Mouse (Mus musculus) testis, postnatal 14 days (tissue): ENCODE measurements around the gene 1700011L22Rik.
A peak's percentile ranks its signal among the peaks of the same experiment; 100 is the strongest.

Experiments used
- DNase-seq: peaks from one replicate; pipeline ENCODE4 v3.0.0; 2021; ENCODE audit warnings: low spot score

1700011L22Rik gene

GRCm38 (mm10) chr8:79248470-79248869, at the start of gene 1700011L22Rik:
1700011L22Rik (minus strand) TSS chr8:79248570.
- no peak for DNase-seq

- peak; percentile 41 for DNase-seq
Measured at GRCm38 (mm10) chr8:79297763-79298162, 49.4 kb upstream of the 1700011L22Rik start.

DNA sequence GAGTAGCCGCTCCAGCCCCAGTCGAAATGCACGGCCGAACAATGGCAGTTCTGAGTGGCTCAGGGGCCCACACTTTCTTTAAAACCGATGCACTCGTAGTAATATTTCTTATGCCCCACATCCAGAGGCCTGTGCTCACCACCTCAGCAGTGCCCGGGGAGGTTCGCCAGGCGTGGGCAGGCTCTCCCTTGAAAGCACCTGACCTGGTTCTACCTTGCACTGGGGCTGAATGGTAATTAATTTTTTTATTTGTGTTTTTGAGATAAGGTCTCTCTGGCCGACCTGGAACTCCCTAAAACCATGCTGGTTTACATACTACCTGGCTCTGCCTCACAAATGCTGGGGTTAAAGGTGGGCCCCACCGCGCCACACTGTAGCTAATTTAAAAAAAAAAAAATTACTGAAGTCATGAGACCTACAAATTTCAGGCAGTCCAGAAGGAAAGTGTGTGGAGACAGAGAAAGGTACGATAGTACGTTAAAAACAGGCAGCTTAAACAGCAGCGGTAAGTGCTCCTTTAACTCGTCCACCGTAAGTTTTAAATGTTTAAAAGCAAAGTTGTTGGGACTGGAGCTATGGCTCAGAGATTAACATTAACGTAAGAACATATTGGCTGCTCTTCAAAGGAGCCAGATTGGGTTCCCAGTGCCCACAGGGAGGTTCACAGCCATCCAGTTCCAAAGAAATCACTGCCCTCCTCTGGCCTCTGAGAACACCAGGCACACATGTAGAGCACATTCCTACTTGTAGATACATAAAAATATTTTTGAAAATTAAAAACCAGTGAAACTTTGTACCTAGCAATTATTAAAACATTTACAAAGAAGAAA, 47.1 kb upstream of the 1700011L22Rik start:
- DNase-seq, result no peak

GRCm38 (mm10) chr8:79294610-79295275, 46.4 kb upstream of the 1700011L22Rik start, which contains the start of gene Mmaa:
Mmaa (minus strand) TSS chr8:79294937.
- peak; percentile 98 for DNase-seq

DNA sequence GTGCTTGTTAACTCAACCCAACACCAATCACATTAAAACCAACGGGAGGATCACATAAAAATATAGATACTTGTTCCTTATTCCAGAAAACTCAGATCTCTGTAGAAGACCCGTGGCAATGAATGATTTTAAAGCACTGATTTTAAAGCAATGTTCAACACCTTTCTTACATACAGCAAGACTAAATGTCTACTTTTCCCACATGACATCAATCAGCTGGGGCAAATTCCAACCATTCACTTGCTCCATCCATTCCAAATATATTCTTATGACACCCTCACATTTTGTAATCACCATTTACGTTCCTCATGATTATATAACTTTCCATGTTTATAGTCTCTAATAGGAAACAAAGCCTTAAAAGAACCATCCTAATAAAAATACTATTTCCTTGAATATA, 45.5 kb upstream of the 1700011L22Rik start:
- DNase-seq, result no peak

GRCm38 (mm10) chr8:79292712-79293264, 44.4 kb upstream of the 1700011L22Rik start:
- DNase-seq, result no peak

DNA sequence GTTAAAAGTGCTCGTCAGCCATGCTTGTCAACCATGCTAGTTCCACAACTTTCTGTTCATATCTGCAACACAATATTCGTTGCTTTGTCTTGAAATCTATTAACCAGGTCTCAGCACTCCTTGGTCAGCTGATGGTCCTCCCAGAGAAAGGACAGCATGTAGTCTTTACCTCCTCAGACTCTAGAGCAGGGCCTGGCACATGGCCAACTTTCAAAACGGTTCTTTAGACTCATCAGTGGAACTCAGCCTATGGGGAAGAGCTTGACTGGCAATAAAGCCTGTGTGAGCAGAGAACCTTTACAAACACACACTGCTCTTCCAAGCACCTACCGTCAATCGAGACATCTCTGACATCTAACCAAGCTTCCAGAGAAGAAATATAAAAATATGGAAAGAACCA, 41.2 kb upstream of the 1700011L22Rik start:
- DNase-seq, result no peak

- no peak for DNase-seq
Measured at GRCm38 (mm10) chr8:79288681-79289080, 40.3 kb upstream of the 1700011L22Rik start.

DNA sequence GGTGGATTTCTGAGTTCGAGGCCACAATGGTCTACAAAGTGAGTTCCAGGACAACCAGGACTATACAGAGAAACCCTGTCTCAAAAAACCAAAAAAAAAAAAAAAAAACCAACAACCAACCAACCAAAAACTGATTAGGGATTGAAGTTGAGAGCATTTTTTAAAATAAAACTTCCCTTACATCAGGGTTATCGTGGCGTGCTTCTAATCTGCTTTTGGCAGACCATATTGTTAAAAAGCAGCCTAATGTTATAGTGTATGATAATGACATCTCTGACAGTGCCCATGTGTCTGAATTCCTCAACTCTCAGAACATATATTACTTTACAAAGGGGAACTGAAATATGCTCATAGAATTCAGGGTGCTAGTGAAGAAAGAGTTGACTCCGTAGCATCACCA, 39.9 kb upstream of the 1700011L22Rik start:
- no peak for DNase-seq

DNA sequence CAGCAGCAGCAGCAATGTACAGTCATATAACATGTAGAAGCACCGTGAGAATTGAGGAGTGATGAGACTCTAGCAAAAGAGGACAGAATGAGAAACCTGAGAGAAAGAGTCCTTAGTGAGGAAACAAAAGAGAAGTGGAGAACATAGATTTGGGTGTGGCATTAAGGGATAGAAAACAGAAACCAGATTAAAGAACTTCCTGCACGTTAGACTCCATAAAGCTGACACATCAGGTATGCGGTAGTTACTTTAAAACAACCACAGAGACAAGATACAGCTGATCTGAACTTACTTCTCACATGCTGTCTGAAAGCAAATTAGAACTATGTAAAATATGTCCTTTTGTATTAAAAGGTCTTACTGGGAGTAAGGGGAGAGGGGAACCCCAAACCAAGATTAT, 38.1 kb upstream of the 1700011L22Rik start:
- no peak for DNase-seq

DNA sequence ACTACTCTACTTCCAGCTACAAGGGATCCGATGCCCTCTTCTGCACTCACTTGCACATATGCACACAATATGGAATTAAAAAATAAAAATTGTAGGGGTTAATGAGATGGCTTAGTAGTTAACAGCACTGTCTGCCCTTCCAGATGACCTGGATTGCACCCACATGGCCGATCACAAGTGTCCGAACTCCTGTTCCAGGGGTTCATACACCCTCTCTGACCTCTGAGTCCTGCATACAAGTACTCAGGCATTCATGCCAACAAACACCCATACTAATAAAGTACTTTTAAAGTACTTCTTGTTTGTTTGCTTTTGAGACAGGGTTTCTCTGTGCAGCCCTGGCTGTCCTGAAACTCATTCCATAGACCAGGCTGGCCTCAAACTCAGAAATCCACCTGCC, 36.3 kb upstream of the 1700011L22Rik start:
- no peak for DNase-seq

- no peak for DNase-seq
Measured at GRCm38 (mm10) chr8:79281376-79281890, 33.1 kb upstream of the 1700011L22Rik start.

DNA sequence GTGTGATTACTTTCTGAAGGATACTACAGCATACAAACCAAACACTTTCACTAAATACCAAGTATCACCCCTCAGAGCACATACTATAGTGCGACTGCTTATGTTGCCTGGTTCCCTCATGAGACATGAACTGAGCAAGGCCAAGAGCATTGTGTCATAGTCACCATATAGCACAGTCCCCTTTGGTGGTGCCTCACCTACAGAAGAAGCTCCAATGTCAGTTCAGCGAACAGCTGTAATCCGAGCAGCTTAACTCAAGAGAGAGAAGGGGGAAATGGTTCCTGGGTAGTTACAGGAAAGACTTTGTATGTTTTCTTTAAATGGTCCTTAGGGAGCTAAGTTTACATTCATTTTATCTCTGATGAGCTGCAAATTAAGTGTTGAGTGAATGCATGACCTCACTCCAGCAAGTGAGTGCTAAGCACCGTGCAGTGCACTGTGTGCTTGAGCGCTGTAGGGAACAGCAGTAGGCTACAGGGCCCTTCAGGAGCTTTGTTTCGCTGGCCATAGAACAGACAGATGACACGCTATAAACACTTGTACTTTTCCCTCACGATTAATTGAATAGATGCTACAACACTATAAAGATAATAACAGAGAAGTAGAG, 29.0 kb upstream of the 1700011L22Rik start:
- no peak for DNase-seq

GRCm38 (mm10) chr8:79274940-79275339, 26.6 kb upstream of the 1700011L22Rik start:
- DNase-seq, result no peak

DNA sequence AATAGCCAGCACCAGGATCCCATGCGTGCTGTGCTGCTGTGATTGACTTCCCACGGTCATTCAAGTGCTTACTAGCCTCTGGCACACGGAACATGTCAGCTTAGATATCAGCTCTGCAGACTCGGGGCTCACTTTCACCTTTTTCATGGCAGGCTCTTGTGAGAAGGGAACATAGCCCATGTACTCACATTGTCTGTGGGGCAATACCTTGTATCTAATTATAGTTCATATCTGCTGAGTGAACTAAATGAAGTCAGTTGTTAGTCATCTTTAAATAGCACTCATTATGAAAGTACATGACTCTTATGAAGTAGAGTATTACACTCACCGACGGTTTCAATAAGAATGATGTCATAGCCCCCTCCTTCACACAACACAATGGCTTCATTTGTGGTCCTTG, 25.4 kb upstream of the 1700011L22Rik start:
- no peak for DNase-seq

DNA sequence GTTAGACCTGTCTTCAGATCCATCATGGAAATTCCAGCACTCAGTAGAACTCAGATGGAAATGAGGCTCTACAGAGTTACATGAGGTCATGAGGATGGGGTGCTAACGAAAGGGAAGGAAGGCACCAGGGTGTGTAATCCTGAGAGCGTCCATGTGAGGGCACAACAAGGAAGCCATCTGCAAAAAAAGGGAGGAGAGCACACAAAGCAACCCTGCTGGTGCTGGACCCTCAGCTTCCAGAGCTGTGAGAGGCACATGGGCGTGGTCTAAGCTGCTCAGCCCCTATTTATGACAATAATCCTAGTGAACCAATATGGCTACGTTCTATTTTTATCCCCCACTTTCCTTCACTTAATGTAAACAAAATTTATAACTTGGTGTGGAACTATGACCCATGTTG, 24.3 kb upstream of the 1700011L22Rik start:
- DNase-seq, result no peak

GRCm38 (mm10) chr8:79268921-79269320, 20.6 kb upstream of the 1700011L22Rik start:
- no peak for DNase-seq

GRCm38 (mm10) chr8:79261920-79262319, 13.6 kb upstream of the 1700011L22Rik start:
- DNase-seq, result no peak

- no peak for DNase-seq
Measured at GRCm38 (mm10) chr8:79256076-79256705, 7.8 kb upstream of the 1700011L22Rik start.

DNA sequence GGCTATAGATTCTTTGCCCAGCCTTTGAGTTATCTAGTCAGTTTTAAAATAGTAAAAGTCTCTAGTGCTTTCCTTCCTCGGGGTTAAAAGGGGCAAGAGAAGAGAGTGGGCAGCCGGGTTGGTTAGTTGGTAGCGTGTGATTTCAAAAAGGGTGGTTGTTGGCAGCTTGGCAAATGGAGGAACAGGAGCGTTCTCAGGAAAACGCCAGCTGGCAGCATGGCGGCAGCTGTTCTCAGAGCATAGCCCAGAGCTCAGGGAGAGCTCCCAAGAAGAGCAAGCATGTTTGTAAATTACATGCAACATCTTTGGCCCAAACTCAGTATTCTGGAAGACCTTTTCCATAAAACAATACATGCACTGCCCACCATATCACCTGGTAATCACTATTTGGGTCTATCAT, 5.4 kb upstream of the 1700011L22Rik start:
- DNase-seq, result no peak

GRCm38 (mm10) chr8:79243422-79243821, 4.9 kb downstream of the 1700011L22Rik start:
- no peak for DNase-seq

- DNase-seq, result no peak
Measured at GRCm38 (mm10) chr8:79239996-79240395, 8.4 kb downstream of the 1700011L22Rik start.
